Mouse (Mus musculus) CH12.LX (cell line): ENCODE data around the gene Map3k12. TPM values are rescaled to one million over a fixed set of nuclear protein-coding genes. Genes with fewer than 3 reads are reported as not detected.

ENCODE experiments used
- DNase-seq: peaks from one replicate; pipeline ENCODE4 v3.0.0-alpha.2; 2013; ENCODE audit errors: extremely low read depth
- H3K27ac ChIP-seq: 2 replicates; pipeline ENCODE4 v1.5.1; 2012; ENCODE audit warnings: low read depth, mild to moderate bottlenecking, control low read depth, moderate library complexity; ENCODE audit not compliant: insufficient read depth
- H3K27me3 ChIP-seq: replicated peaks from 2 replicates; pipeline ENCODE3; 2012; ENCODE audit warnings: inconsistent platforms
- H3K36me3 ChIP-seq, 2 experiments: replicated peaks in 1 of 2; 2 replicates each; pipeline versions ENCODE3 to v1.6.1; 2012; ENCODE audit warnings: inconsistent platforms in 1 of 2, low read length in 1 of 2, mild to moderate bottlenecking in 1 of 2, mixed read lengths in 1 of 2, moderate library complexity in 1 of 2; ENCODE audit not compliant: control insufficient read depth in 1 of 2, insufficient read depth in 1 of 2
- H3K4me1 ChIP-seq, 2 experiments: 2 replicates each; pipeline ENCODE4 v1.6.1; 2012; ENCODE audit warnings: inconsistent platforms in 1 of 2, moderate library complexity in 1 of 2; ENCODE audit not compliant: insufficient read depth in 2 of 2, control insufficient read depth in 1 of 2
- H3K4me2 ChIP-seq: 2 replicates; pipeline ENCODE4 v1.6.1; 2012; ENCODE audit warnings: low read depth, mild to moderate bottlenecking, control low read depth; ENCODE audit not compliant: poor library complexity, insufficient read depth, severe bottlenecking
- H3K4me3 ChIP-seq, 3 experiments: fragments of 150-350 bp in 1 of 3; sonication (generic) in 1 of 3; replicated peaks in 1 of 3; 2 replicates each; pipeline versions ENCODE3 to v1.5.1; 2011 to 2012; ENCODE audit warnings: low read depth in 2 of 3, low read length in 2 of 3, mild to moderate bottlenecking in 2 of 3, moderate library complexity in 2 of 3, control low read depth in 1 of 3, improper control_type of control experiment in 1 of 3, inconsistent platforms in 1 of 3, mixed read lengths in 1 of 3; ENCODE audit not compliant: poor library complexity in 1 of 3
- H3K79me2 ChIP-seq: replicated peaks from 2 replicates; pipeline ENCODE4 v1.6.1; 2012; ENCODE audit warnings: mild to moderate bottlenecking, moderate library complexity; ENCODE audit not compliant: control insufficient read depth, poor library complexity, insufficient read depth, severe bottlenecking; ENCODE audit errors: extremely low read depth
- H3K9ac ChIP-seq: 2 replicates; pipeline ENCODE4 v1.6.1; 2012; ENCODE audit warnings: low read depth, mild to moderate bottlenecking, control low read depth, moderate library complexity; ENCODE audit not compliant: insufficient read depth
- H3K9me3 ChIP-seq: replicated peaks from 2 replicates; pipeline ENCODE3; 2012; ENCODE audit warnings: low read length, inconsistent platforms, mixed read lengths
- CHD1 ChIP-seq: IDR thresholded peaks from 2 replicates; pipeline ENCODE4 v1.6.1; 2012; ENCODE audit warnings: low read depth, low read length, improper control_type of control experiment, inconsistent platforms
- CHD2 ChIP-seq: IDR thresholded peaks from 2 replicates; pipeline ENCODE4 v1.6.1; 2011; ENCODE audit warnings: low read length, improper control_type of control experiment
- EP300 ChIP-seq: IDR thresholded peaks from 2 replicates; pipeline ENCODE4 v1.6.1; 2011; ENCODE audit warnings: low read length, improper control_type of control experiment
- GABPA ChIP-seq: IDR thresholded peaks from 2 replicates; pipeline ENCODE4 v1.6.1; 2012; ENCODE audit warnings: low read depth, low read length, improper control_type of control experiment, inconsistent platforms; ENCODE audit not compliant: insufficient replicate concordance
- JUN ChIP-seq: IDR thresholded peaks from 2 replicates; pipeline ENCODE4 v1.6.1; 2011; ENCODE audit warnings: low read depth, mild to moderate bottlenecking, low read length, improper control_type of control experiment, moderate library complexity; ENCODE audit not compliant: insufficient read depth
- KAT2A ChIP-seq: IDR thresholded peaks from 2 replicates; pipeline ENCODE4 v1.6.1; 2012; ENCODE audit warnings: low read length, improper control_type of control experiment, inconsistent platforms; ENCODE audit not compliant: insufficient replicate concordance
- MAX ChIP-seq: IDR thresholded peaks from 2 replicates; pipeline ENCODE4 v1.6.1; 2011; ENCODE audit warnings: low read length, improper control_type of control experiment
- MXI1 ChIP-seq: IDR thresholded peaks from 2 replicates; pipeline ENCODE4 v1.6.1; 2011; ENCODE audit warnings: mild to moderate bottlenecking, low read depth, low read length, improper control_type of control experiment
- MYC ChIP-seq: IDR thresholded peaks from 2 replicates; pipeline ENCODE4 v1.6.1; 2011; ENCODE audit warnings: low read depth, mild to moderate bottlenecking, improper control_type of control experiment, low read length
- POLR2AphosphoS2 ChIP-seq: IDR thresholded peaks from 2 replicates; pipeline ENCODE4 v1.6.1; 2011; ENCODE audit warnings: low read depth, low read length, improper control_type of control experiment
- RAD21 ChIP-seq: IDR thresholded peaks from 2 replicates; pipeline ENCODE4 v1.6.1; 2011; ENCODE audit warnings: low read depth, mild to moderate bottlenecking, low read length, improper control_type of control experiment, moderate library complexity
- RCOR1 ChIP-seq: conservative IDR thresholded peaks from 2 replicates; pipeline ENCODE4 v1.6.1; 2012; ENCODE audit warnings: low read depth, mild to moderate bottlenecking, inconsistent platforms, low read length, improper control_type of control experiment
- TBP ChIP-seq: conservative IDR thresholded peaks from 2 replicates; pipeline ENCODE4 v1.6.1; 2011; ENCODE audit warnings: low read depth, low read length, improper control_type of control experiment
- TCF12 ChIP-seq: IDR thresholded peaks from 2 replicates; pipeline ENCODE4 v1.6.1; 2014; ENCODE audit warnings: low read depth, mild to moderate bottlenecking, inconsistent platforms, low read length, improper control_type of control experiment
- UBTF ChIP-seq: IDR thresholded peaks from 2 replicates; pipeline ENCODE4 v1.6.1; 2012; ENCODE audit warnings: low read depth, mild to moderate bottlenecking, inconsistent platforms, low read length, improper control_type of control experiment, moderate library complexity
- USF1 ChIP-seq: IDR thresholded peaks from 2 replicates; pipeline ENCODE4 v1.6.1; 2014; ENCODE audit warnings: low read depth, mild to moderate bottlenecking, inconsistent platforms, low read length, improper control_type of control experiment
- ZNF384 ChIP-seq: IDR thresholded peaks from 2 replicates; pipeline ENCODE4 v1.6.1; 2012; ENCODE audit warnings: low read depth, low read length, improper control_type of control experiment, inconsistent platforms
- dilution Hi-C: fragments of 300-500 bp; cut with MboI; formaldehyde crosslinking; loops from 2 replicates; pipeline ENCODE4 v1.14.3; 2020; ENCODE audit warnings: low sequenced_read_pairs; ENCODE audit not compliant: extremely low pct_unique_long_range_greater_than_20kb, extremely low pct_ligation_motif_present
- in situ Hi-C: fragments of 300-500 bp; cut with MboI; formaldehyde crosslinking; loops from 3 replicates; pipeline ENCODE4 v1.14.3; 2019; ENCODE audit warnings: low sequenced_read_pairs, low pct_ligation_motif_present, low pct_unique_long_range_greater_than_20kb, mixed read lengths
- polyA plus RNA-seq: library from polyadenylated mRNA; unstranded; fragments of >175 nt; gene quantifications from 2 replicates; pipeline ENCODE4 v1.2.1, GENCODE M21; 2012; ENCODE audit warnings: low read depth; ENCODE audit not compliant: insufficient read length
- total RNA-seq, 2 experiments: library from RNA; depleted of rRNA; stranded (reverse); fragments of 300-350 nt in 1 of 2; fragments of >200 nt in 1 of 2; gene quantifications; 2 replicates each; pipeline ENCODE4 v1.2.3; 2012 to 2014

Gene Map3k12
- total and polyA plus RNA-seq, 3 experiments: 1.5 to 3.0 (median 2.3) TPM

DNA sequence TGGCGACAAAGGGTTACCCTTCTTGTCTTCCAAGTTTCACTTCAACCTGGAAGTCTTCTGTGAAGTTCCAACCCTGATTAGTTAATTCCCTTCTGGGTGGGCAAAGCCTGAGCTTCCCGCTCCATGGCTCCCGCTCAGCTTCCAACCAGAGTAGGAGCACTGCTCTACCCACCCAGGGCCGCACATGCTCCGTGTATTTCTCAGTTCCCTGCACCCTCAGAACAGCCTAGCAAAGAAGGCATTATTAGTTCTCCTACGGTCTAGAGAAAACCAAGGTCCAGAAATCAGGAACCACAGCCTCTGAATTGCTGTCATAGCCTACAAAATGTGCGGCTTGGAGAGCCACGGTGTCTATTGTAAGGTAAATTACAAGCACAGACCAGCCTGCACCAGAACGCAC, 6.8 kb downstream of the Map3k12 start:
- TF ChIP-seq TCF12 (no peak), MAX (0 out of 2 replicates have a peak, but pooled peaks have one; percentile 0), USF1 (no peak), TBP (no peak)
- Histone ChIP-seq H3K4me3 (peak overlapping the region; percentile 8 to 74 (median 40)), H3K79me2 (no peaks in the 10 kb centered on the region), H3K9ac (peak overlapping the region; percentile 52), H3K4me2 (peak overlapping the region; percentile 94), H3K4me1 (peaks cover 21 to 48% of the 10 kb centered on the region in 2 experiments), H3K27ac (no peak overlapping the region), H3K9me3 (no peaks in the 10 kb centered on the region), H3K27me3 (no peaks in the 10 kb centered on the region), H3K36me3 (peaks cover 3 to 18% of the 10 kb centered on the region in 2 experiments)
- no peak for DNase-seq
- in situ Hi-C loops (no loop called here), dilution Hi-C loops (no loop called here)

DNA sequence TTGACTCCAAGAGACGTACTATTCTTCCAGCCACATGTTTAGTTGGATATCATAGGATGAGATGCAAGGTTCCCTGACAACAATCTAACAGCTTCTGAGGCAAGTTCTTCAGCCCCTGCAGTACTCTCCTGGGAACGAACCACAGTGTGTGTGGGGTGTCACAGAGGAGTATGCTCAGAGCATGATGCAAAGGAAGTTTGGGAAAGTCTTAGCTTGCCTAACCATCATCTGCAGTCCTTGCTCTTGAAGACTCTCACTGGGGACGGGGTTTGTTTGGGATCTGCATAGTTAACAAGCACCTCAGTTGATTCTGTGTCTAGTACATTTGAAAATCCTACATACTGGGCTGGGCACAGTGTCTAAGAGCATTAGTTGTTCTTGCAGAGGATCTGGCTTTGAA, 8.5 kb downstream of the Map3k12 start:
- Histone ChIP-seq H3K4me1 (peaks cover 21 to 42% of the 10 kb centered on the region in 2 experiments), H3K4me2 (no peak overlapping the region), H3K79me2 (no peaks in the 10 kb centered on the region), H3K9me3 (no peaks in the 10 kb centered on the region), H3K9ac (no peak overlapping the region), H3K27ac (no peak overlapping the region), H3K36me3 (peaks cover 19 to 35% of the 10 kb centered on the region in 2 experiments), H3K4me3 (no peak overlapping the region), H3K27me3 (no peaks in the 10 kb centered on the region)
- no peak for TF ChIP-seq ZNF384
- TF ChIP-seq POLR2AphosphoS2: peak; percentile 5; the same call in 1 of the 2 replicates
- TF ChIP-seq EP300: no peak
- in situ Hi-C loops (no loop called here), dilution Hi-C loops (no loop called here)
- no peak for DNase-seq

- in situ Hi-C loops (no loop called here), dilution Hi-C loops (no loop called here)
- H3K9me3 ChIP-seq: no peaks in the 10 kb centered on the region
- H3K27ac ChIP-seq: no peak overlapping the region
- H3K27me3 ChIP-seq: no peaks in the 10 kb centered on the region
- no peak overlapping the region for H3K4me3 ChIP-seq
- no peaks in the 10 kb centered on the region for H3K79me2 ChIP-seq
- no peak for DNase-seq
- H3K36me3 ChIP-seq: peaks cover 25 to 43% of the 10 kb centered on the region in 2 experiments
- H3K9ac ChIP-seq: no peak overlapping the region
- TF ChIP-seq KAT2A (no peak), UBTF (no peak), RAD21 (no peak), CHD1 (no peak), POLR2AphosphoS2 (no peak; the same call in 1 of the 2 replicates), MYC (no peak), TBP (no peak), MXI1 (no peak), JUN (no peak), RCOR1 (no peak), GABPA (no peak), CHD2 (no peak)
- TF ChIP-seq, all 38 proteins: peak for 0
- Histone ChIP-seq H3K4me2 (no peak overlapping the region), H3K4me1 (peaks cover 17 to 34% of the 10 kb centered on the region in 2 experiments)
These were observed 9.3 kb downstream of the Map3k12 start for GRCm38 (mm10) chr15:102507561-102507960.
